In the genomic region with DNA sequence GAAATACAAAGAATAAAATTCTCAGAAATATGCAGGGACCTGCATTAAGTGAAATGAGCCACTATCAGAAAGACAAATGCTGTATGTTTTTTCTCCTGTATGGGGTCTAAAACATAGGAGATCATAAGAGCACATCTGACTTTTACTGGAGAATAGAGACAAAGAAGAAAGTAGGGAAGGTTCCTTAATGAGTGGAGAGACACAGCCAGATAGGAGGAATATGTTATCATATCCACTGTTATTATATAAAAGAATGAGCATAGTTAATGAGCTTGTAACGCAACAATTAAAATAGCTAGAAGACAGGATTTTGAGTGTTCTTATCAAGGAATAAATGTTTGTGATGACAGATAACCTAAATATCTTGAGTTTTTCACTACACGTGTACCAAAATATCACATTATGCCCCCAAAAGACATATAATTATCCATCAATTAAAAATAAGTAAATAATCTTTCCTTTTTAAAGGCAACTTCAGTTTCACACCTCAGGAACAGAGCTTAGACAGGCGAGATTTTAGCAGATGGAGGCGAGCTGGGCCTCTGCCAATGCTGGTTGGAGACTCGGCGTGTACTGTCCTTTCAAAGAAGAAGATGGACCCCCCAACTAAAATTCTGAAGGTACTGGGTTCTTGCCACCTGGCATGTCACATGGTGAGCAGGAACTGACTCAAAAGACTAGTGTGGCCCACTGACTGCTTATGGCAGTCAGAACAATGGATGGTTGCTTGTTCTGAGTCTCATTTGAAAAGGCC, we compare ENCODE assay signal across 14 mouse cellular contexts.
A peak's percentile ranks its signal among the peaks of the same experiment; 100 is the strongest.
DNase-seq lines count a peak whose midpoint lies in the region; ATAC-seq and TF ChIP-seq lines count a peak whose summit lies in the region.
"Had no signal": no experiment of that assay in that cellular context is flagged by ENCODE, and none has a peak within 500 bp of the region (broad histone marks: within the 10 kb centered on the region; RNA-seq: fewer than 3 reads in every experiment).

No protein-coding gene starts in this region.

- no peak overlapping the region for H3K4me2 ChIP-seq in kidney, embryonic 16.5 days (replicated peaks; ENCODE audit: low read depth, low read length)
- H3K4me2 ChIP-seq: kidney, embryonic 15.5 days; liver, embryonic 15.5 days; neural tube, embryonic 13.5 days; stomach, embryonic 15.5 days had no signal

- H3K27ac ChIP-seq in kidney, embryonic 16.5 days (ENCODE audit: low read length) = no peak overlapping the region
- H3K27ac ChIP-seq: embryonic facial prominence, embryonic 10.5 days; kidney, embryonic 15.5 days; liver, embryonic 15.5 days; neural tube, embryonic 13.5 days; stomach, embryonic 15.5 days had no signal

- 0 out of 2 replicates have a peak, but pooled peaks cover 3% of the 10 kb centered on the region for H3K9me3 ChIP-seq in kidney, embryonic 16.5 days (ENCODE audit: low read length)
- H3K9me3 ChIP-seq: embryonic facial prominence, embryonic 10.5 days; kidney, embryonic 15.5 days; liver, embryonic 15.5 days; neural tube, embryonic 13.5 days; stomach, embryonic 15.5 days had no signal

- H3K9ac ChIP-seq in kidney, embryonic 16.5 days (replicated peaks; ENCODE audit: low read length) = no peak overlapping the region
- H3K9ac ChIP-seq: kidney, embryonic 15.5 days; liver, embryonic 15.5 days; neural tube, embryonic 13.5 days; stomach, embryonic 15.5 days had no signal

- no peak for TF ChIP-seq CTCF in brain, embryonic 14.5 days (IDR thresholded peaks at IDR 0.05; ENCODE audit: borderline replicate concordance, extremely low read depth, insufficient read depth, insufficient read length)

- no peaks in the 10 kb centered on the region for H3K4me1 ChIP-seq in kidney, embryonic 16.5 days (ENCODE audit: insufficient read depth, low read length)
- H3K4me1 ChIP-seq: embryonic facial prominence, embryonic 10.5 days; kidney, embryonic 15.5 days; liver, embryonic 15.5 days; neural tube, embryonic 13.5 days; stomach, embryonic 15.5 days had no signal

- H3K4me3 ChIP-seq in kidney, embryonic 16.5 days (ENCODE audit: low read length) = no peak overlapping the region
- H3K4me3 ChIP-seq: embryonic facial prominence, embryonic 10.5 days; kidney, embryonic 15.5 days; liver, embryonic 15.5 days; neural tube, embryonic 13.5 days; stomach, embryonic 15.5 days had no signal

- 88% methylated on average over 6 of the region's 6 CpGs for WGBS in kidney, embryonic 16.5 days

- peak; percentile 79 for DNase-seq in brain, embryonic 14.5 days (ENCODE audit: low read depth)
- DNase-seq in cerebellum, postnatal 25 days = peak; percentile 64 to 76
- DNase-seq in layer of hippocampus, postnatal 10 days (ENCODE audit: low spot score in 2 of 2) = peak; percentile 13 to 37
- peak; percentile 26 for DNase-seq in right cerebral cortex, adult 18-20 months
- no peak for DNase-seq in thymus, postnatal 36 days
- no peak for DNase-seq in lung, postnatal 25 days (ENCODE audit: low spot score)
- DNase-seq: retina, postnatal 1 day had no signal

- no peaks in the 10 kb centered on the region for H3K36me3 ChIP-seq in kidney, embryonic 16.5 days (ENCODE audit: insufficient read depth, low read length)
- H3K36me3 ChIP-seq: embryonic facial prominence, embryonic 10.5 days; kidney, embryonic 15.5 days; liver, embryonic 15.5 days; neural tube, embryonic 13.5 days; stomach, embryonic 15.5 days had no signal

- no peak for TF ChIP-seq POLR2A in brain, embryonic 14.5 days (IDR thresholded peaks at IDR 0.05; ENCODE audit: borderline replicate concordance, extremely low read depth, insufficient read depth, insufficient read length, poor library complexity, severe bottlenecking)

- H3K27me3 ChIP-seq in kidney, embryonic 16.5 days (ENCODE audit: insufficient read depth, low read length) = no peaks in the 10 kb centered on the region
- H3K27me3 ChIP-seq: kidney, embryonic 15.5 days; liver, embryonic 15.5 days; neural tube, embryonic 13.5 days; stomach, embryonic 15.5 days had no signal

- ATAC-seq in kidney, embryonic 16.5 days (ENCODE audit: low FRiP score, low TSS enrichment) = no peak
- ATAC-seq: Patski had no signal

Comparison
In these comparisons a context has a peak if more than half of its experiments do, and no peak if none do; other contexts are left out.
1. DNase-seq: peak in brain, embryonic 14.5 days (single experiment), cerebellum, postnatal 25 days (2 of 2), layer of hippocampus, postnatal 10 days (2 of 2) and right cerebral cortex, adult 18-20 months (single experiment); none in thymus, postnatal 36 days (0 of 2) and lung, postnatal 25 days (single experiment).